Mouse (Mus musculus) liver, adult 2 months (tissue): ENCODE data around the gene Igsf23. TPM values are rescaled to one million over a fixed set of nuclear protein-coding genes. Genes with fewer than 3 reads are reported as not detected.

Experiments
- DNase-seq: peaks from one replicate; pipeline ENCODE4 v3.0.0-alpha.2; 2011; ENCODE audit warnings: low read depth, low spot score; ENCODE audit errors: extremely low read depth
- H3K27ac ChIP-seq: fragments of 200-500 bp; replicated peaks from 2 replicates; pipeline ENCODE4 v1.5.1; 2012; ENCODE audit warnings: low read depth, mild to moderate bottlenecking, control low read depth, inconsistent platforms, low read length; ENCODE audit not compliant: insufficient read depth
- H3K27me3 ChIP-seq: fragments of 200-500 bp; 2 replicates; pipeline ENCODE4 v1.6.1; 2012; ENCODE audit warnings: mild to moderate bottlenecking, moderate library complexity, low read length, inconsistent platforms; ENCODE audit not compliant: control insufficient read depth, insufficient read depth
- H3K36me3 ChIP-seq: fragments of 200-500 bp; 2 replicates; pipeline ENCODE4 v1.6.1; 2012; ENCODE audit warnings: low read length, inconsistent platforms; ENCODE audit not compliant: control insufficient read depth, insufficient read depth
- H3K4me1 ChIP-seq: fragments of 200-500 bp; 2 replicates; pipeline ENCODE4 v1.6.1; 2011; ENCODE audit warnings: low read length; ENCODE audit not compliant: control insufficient read depth, insufficient read depth
- H3K4me3 ChIP-seq: fragments of 200-500 bp; 2 replicates; pipeline ENCODE4 v1.5.1; 2011; ENCODE audit warnings: low read depth, mild to moderate bottlenecking, control low read depth, low read length, moderate library complexity; ENCODE audit not compliant: insufficient read depth
- H3K79me2 ChIP-seq: fragments of 200-500 bp; 2 replicates; pipeline ENCODE4 v1.6.1; 2012; ENCODE audit warnings: inconsistent platforms, mild to moderate bottlenecking, low read length, moderate library complexity; ENCODE audit not compliant: control insufficient read depth, insufficient read depth
- H3K9ac ChIP-seq: fragments of 200-500 bp; 2 replicates; pipeline ENCODE4 v1.6.1; 2012; ENCODE audit warnings: low read depth, mild to moderate bottlenecking, control low read depth, inconsistent platforms, low read length
- CTCF ChIP-seq: fragments of 200-500 bp; IDR thresholded peaks from 2 replicates; pipeline ENCODE4 v1.5.1; 2011; ENCODE audit warnings: low read depth, low read length, control low read depth
- POLR2A ChIP-seq: fragments of 200-500 bp; IDR thresholded peaks from 2 replicates; pipeline ENCODE4 v1.6.1; 2011; ENCODE audit warnings: low read length, control low read depth; ENCODE audit not compliant: insufficient read depth; ENCODE audit errors: extremely low read depth
- WGBS: fragments of 180-500 bp; shearing (Covaris S2); methylation state at CpG from one replicate; pipeline ENCODE4 v1.1.7; 2018; 5-methylcytosine and 5-hydroxymethylcytosine counted together
- polyA plus RNA-seq: library from polyadenylated mRNA; depleted of rRNA; stranded (reverse); fragments of >200 nt; gene quantifications from 2 replicates; pipeline ENCODE4 v1.2.3, GENCODE M21; 2012
- total RNA-seq: library from RNA; depleted of rRNA; stranded (reverse); fragments of >200 nt; gene quantifications from 2 replicates; pipeline ENCODE4 v1.2.3, GENCODE M21; 2014

Igsf23 gene
- total and polyA plus RNA-seq, 2 experiments = 0.09 to 0.78 TPM

- no peak for TF ChIP-seq CTCF
- no peak for TF ChIP-seq POLR2A
- Histone ChIP-seq H3K4me1 (peaks cover 6% of the 10 kb centered on the region; the same call in 1 of the 2 replicates), H3K27me3 (no peaks in the 10 kb centered on the region), H3K4me3 (no peak overlapping the region), H3K9ac (no peak overlapping the region), H3K27ac (no peak overlapping the region), H3K36me3 (no peaks in the 10 kb centered on the region), H3K79me2 (no peaks in the 10 kb centered on the region)
- 97% methylated on average over 1 of the region's 1 CpGs for WGBS
- no peak for DNase-seq
Measured at GRCm38 (mm10) chr7:19925376-19925775, 25.2 kb downstream of the Igsf23 start.

GRCm38 (mm10) chr7:19923797-19924196, 26.8 kb downstream of the Igsf23 start:
- TF ChIP-seq POLR2A (no peak), CTCF (no peak)
- H3K9ac ChIP-seq = no peak overlapping the region
- WGBS = 47% methylated on average over 9 of the region's 15 CpGs
- H3K4me3 ChIP-seq = no peak overlapping the region
- no peaks in the 10 kb centered on the region for H3K36me3 ChIP-seq
- no peak for DNase-seq
- H3K4me1 ChIP-seq = peaks cover 11% of the 10 kb centered on the region
- H3K27ac ChIP-seq = no peak overlapping the region
- H3K79me2 ChIP-seq = no peaks in the 10 kb centered on the region
- H3K27me3 ChIP-seq = no peaks in the 10 kb centered on the region

GRCm38 (mm10) chr7:19923354-19923753, 27.2 kb downstream of the Igsf23 start:
- Histone ChIP-seq H3K27me3 (no peaks in the 10 kb centered on the region), H3K4me1 (peaks cover 11% of the 10 kb centered on the region), H3K4me3 (no peak overlapping the region), H3K27ac (no peak overlapping the region), H3K79me2 (no peaks in the 10 kb centered on the region), H3K36me3 (0 out of 2 replicates have a peak, but pooled peaks cover 2% of the 10 kb centered on the region), H3K9ac (no peak overlapping the region)
- WGBS = 71% methylated on average over 2 of the region's 2 CpGs
- TF ChIP-seq CTCF = no peak
- TF ChIP-seq POLR2A = no peak
- no peak for DNase-seq

GRCm38 (mm10) chr7:19920506-19921261, 29.9 kb downstream of the Igsf23 start, which contains the start of gene Pvr:
TSS of gene Pvr (minus strand) at chr7:19921160.
- no peaks in the 10 kb centered on the region for H3K27me3 ChIP-seq
- H3K4me3 ChIP-seq = peak within 1 kb of the TSS; percentile 61
- peak within 1 kb of the TSS; percentile 74 for H3K9ac ChIP-seq
- H3K27ac ChIP-seq = peak within 1 kb of the TSS; percentile 53
- TF ChIP-seq POLR2A = 0 out of 2 replicates have a peak, but pooled peaks have one; percentile 58
- TF ChIP-seq CTCF = peak; percentile 36; the same call in 1 of the 2 replicates
- H3K79me2 ChIP-seq = no peaks in the 10 kb centered on the region
- peak; percentile 82 for DNase-seq
- 0 out of 2 replicates have a peak, but pooled peaks cover 6% of the 10 kb centered on the region for H3K36me3 ChIP-seq
- peaks cover 6% of the 10 kb centered on the region for H3K4me1 ChIP-seq
- WGBS = under 1% methylated on average over 60 of the region's 60 CpGs

- peak overlapping the region; percentile 61 for H3K4me3 ChIP-seq
- no peak for DNase-seq
- TF ChIP-seq POLR2A = no peak
- TF ChIP-seq CTCF = no peak
- no peaks in the 10 kb centered on the region for H3K79me2 ChIP-seq
- H3K9ac ChIP-seq = peak overlapping the region; percentile 74
- 0 out of 2 replicates have a peak, but pooled peaks cover 6% of the 10 kb centered on the region for H3K36me3 ChIP-seq
- no peaks in the 10 kb centered on the region for H3K27me3 ChIP-seq
- 27% methylated on average over 4 of the region's 4 CpGs for WGBS
- peaks cover 6% of the 10 kb centered on the region for H3K4me1 ChIP-seq
- no peak overlapping the region for H3K27ac ChIP-seq
Measured at GRCm38 (mm10) chr7:19920166-19920505, 30.4 kb downstream of the Igsf23 start.

GRCm38 (mm10) chr7:19914558-19914957, 36.0 kb downstream of the Igsf23 start:
- H3K27ac ChIP-seq = no peak overlapping the region

More at GRCm38 (mm10) chr7:19914558-19914957, 36.0 kb downstream of the Igsf23 start:
- Histone ChIP-seq H3K36me3 (peaks cover 9% of the 10 kb centered on the region; the same call in 1 of the 2 replicates), H3K9ac (no peak overlapping the region), H3K4me3 (no peak overlapping the region), H3K79me2 (no peaks in the 10 kb centered on the region), H3K4me1 (no peaks in the 10 kb centered on the region), H3K27me3 (no peaks in the 10 kb centered on the region)
- DNase-seq = no peak
- WGBS = 92% methylated on average over 7 of the region's 7 CpGs
- TF ChIP-seq POLR2A (no peak), CTCF (no peak)
